Mouse (Mus musculus) ES-Bruce4 (cell line): Measurements from ENCODE around the gene Marc2.

Experiments used
- CTCF ChIP-seq: IDR thresholded peaks from one replicate; pipeline ENCODE4 v1.8.1; 2011; ENCODE audit warnings: low read depth, low read length
- POLR2A ChIP-seq: IDR thresholded peaks from one replicate; pipeline ENCODE4 v1.8.1; 2011; ENCODE audit warnings: low read length; ENCODE audit not compliant: insufficient read depth

- TF ChIP-seq POLR2A (no peak), CTCF (no peak)
These were observed 62.6 kb downstream of the Marc2 start for GRCm38 (mm10) chr1:184783641-184784040.
